Mouse (Mus musculus) monocyte, adult 5-6 weeks (primary cell): ENCODE measurements around the gene Ankrd13a. TPM values are rescaled to one million over a fixed set of nuclear protein-coding genes. Genes with fewer than 3 reads are reported as not detected.

Experiments used
- total RNA-seq: library from RNA; stranded (forward); fragments of 200-1000, 200-491, 200-594 nt; gene quantifications from 3 replicates; pipeline ENCODE4 v1.2.3, GENCODE M21; 2017

The Ankrd13a gene
- total RNA-seq, 1 experiment from 2014 or later = 185 TPM

Other genes starting within 250 kb of the Ankrd13a start
- 0.75 TPM in 1 of 3 replicates, not detected in the others for gene Fam222a, start 206.7 kb upstream of the Ankrd13a start, total RNA-seq
- not detected in 3 replicates for gene Trpv4, start 116.3 kb upstream of the Ankrd13a start, total RNA-seq
- 46.4 to 52.1 TPM (median 46.5 TPM) in 3 replicates for gene Gltp, start 83.7 kb upstream of the Ankrd13a start, total RNA-seq
- 9.8 to 16.3 TPM (median 12.8 TPM) in 3 replicates for gene Tchp, start 66.9 kb upstream of the Ankrd13a start, total RNA-seq
- gene Git2, start 840 bp downstream of the Ankrd13a start, total RNA-seq = 118 to 169 TPM (median 121 TPM) in 3 replicates
- gene 1500011B03Rik, start 48.8 kb downstream of the Ankrd13a start, total RNA-seq = 33.0 to 67.3 TPM (median 42.5 TPM) in 3 replicates
- 0.57 TPM in 1 of 3 replicates, not detected in the others for gene 4930519G04Rik, start 79.0 kb downstream of the Ankrd13a start, total RNA-seq
- not detected in 3 replicates for gene Gm9936, start 84.0 kb downstream of the Ankrd13a start, total RNA-seq
- gene Oasl2, start 122.3 kb downstream of the Ankrd13a start, total RNA-seq = 10.6 to 17.9 TPM (median 14.4 TPM) in 3 replicates
- 0.95 to 2.6 TPM (median 1.5 TPM) in 3 replicates for gene Oasl1, start 148.6 kb downstream of the Ankrd13a start, total RNA-seq
- 4.2 to 13.3 TPM (median 8.5 TPM) in 3 replicates for gene 2210016L21Rik, start 167.5 kb downstream of the Ankrd13a start, total RNA-seq
- not detected in 3 replicates for gene Hnf1a, start 196.4 kb downstream of the Ankrd13a start, total RNA-seq
- 29.9 to 52.1 TPM (median 44.8 TPM) in 3 replicates for gene Sppl3, start 236.5 kb downstream of the Ankrd13a start, total RNA-seq